Mouse (Mus musculus) lung, embryonic 14.5 days (tissue): Measurements from ENCODE around the gene Asxl2. TPM values are rescaled to one million over a fixed set of nuclear protein-coding genes. Genes with fewer than 3 reads are reported as not detected.

Experiments used
- ATAC-seq: fragments of 200-750 bp; cut with Nextera tagmentation; 2 replicates; pipeline ENCODE4 v1.8.0; 2017; ENCODE audit warnings: mild to moderate bottlenecking, moderate TSS enrichment, moderate library complexity; ENCODE audit not compliant: insufficient read depth
- DNase-seq: peaks from one replicate; pipeline ENCODE4 v3.0.0-alpha.2; 2015
- H3K27ac ChIP-seq: fragments of 300-500 bp; sonication (generic); 2 replicates; pipeline ENCODE4 v1.5.1; 2014; ENCODE audit warnings: low read depth, mild to moderate bottlenecking, moderate library complexity
- H3K27me3 ChIP-seq: fragments of 300-500 bp; sonication (generic); 2 replicates; pipeline ENCODE4 v1.6.1; 2014; ENCODE audit warnings: low read length, control low read depth; ENCODE audit not compliant: insufficient read depth
- H3K36me3 ChIP-seq: fragments of 300-500 bp; sonication (generic); 2 replicates; pipeline ENCODE4 v1.6.1; 2014; ENCODE audit warnings: control low read depth; ENCODE audit not compliant: insufficient read depth
- H3K4me1 ChIP-seq: fragments of 300-500 bp; sonication (generic); 2 replicates; pipeline ENCODE4 v1.6.1; 2014; ENCODE audit warnings: antibody characterized with exemption, control low read depth; ENCODE audit not compliant: insufficient read depth
- H3K4me2 ChIP-seq: fragments of 300-500 bp; sonication (generic); 2 replicates; pipeline ENCODE4 v1.6.1; 2014; ENCODE audit warnings: mild to moderate bottlenecking
- H3K4me3 ChIP-seq: fragments of 300-500 bp; sonication (generic); 2 replicates; pipeline ENCODE4 v1.5.1; 2014; ENCODE audit warnings: low read depth, low read length
- H3K9ac ChIP-seq: fragments of 300-500 bp; sonication (generic); 2 replicates; pipeline ENCODE4 v1.6.1; 2014
- H3K9me3 ChIP-seq: fragments of 300-500 bp; sonication (generic); 2 replicates; pipeline ENCODE4 v1.6.1; 2016; ENCODE audit warnings: low read depth, low read length, control low read depth
- CTCF ChIP-seq: IDR thresholded peaks from 2 replicates; pipeline ENCODE4 v1.5.1; 2016; ENCODE audit warnings: antibody characterized with exemption, low read depth
- WGBS: fragments of 180-500 bp; shearing (Covaris S2); extraction: QIAGEN DNeasy Blood & Tissue Kit; methylation state at CpG from one replicate; pipeline ENCODE4 v1.1.7; 2014; 5-methylcytosine and 5-hydroxymethylcytosine counted together
- polyA plus RNA-seq: library from polyadenylated mRNA; unstranded; fragments of >200 nt; fragmentation: Nextera tagmentation; extraction: Ambion mirVana; gene quantifications from 2 replicates; pipeline ENCODE4 v1.2.1, GENCODE M21; 2014

Gene Asxl2
- polyA plus RNA-seq, 1 experiment from 2014 or later, result 18.7 TPM

DNA sequence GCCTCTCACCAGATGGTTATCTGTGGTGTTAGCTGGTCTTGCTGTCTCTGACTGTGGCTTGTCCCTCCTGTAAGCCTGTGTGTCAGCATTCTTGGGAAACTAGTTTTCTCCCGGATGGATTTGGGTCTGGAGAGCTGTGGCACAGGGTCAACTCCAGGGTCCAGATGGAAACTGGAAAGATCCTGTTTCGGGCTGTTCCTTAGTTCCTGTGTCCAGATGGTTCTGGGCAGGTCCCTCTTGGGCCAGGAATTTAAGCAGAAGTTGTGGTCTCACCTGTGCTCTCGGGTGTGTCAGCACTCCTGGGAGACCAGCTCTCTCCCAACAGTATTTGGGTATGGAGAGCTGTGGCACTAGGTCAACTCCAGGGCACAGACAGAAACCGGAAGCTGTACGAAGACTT is 9.8 kb downstream of the Asxl2 start:
- H3K4me3 ChIP-seq, result no peak overlapping the region
- no peak for DNase-seq
- no peaks in the 10 kb centered on the region for H3K4me1 ChIP-seq
- H3K27ac ChIP-seq, result no peak overlapping the region
- TF ChIP-seq CTCF, result no peak
- no peaks in the 10 kb centered on the region for H3K27me3 ChIP-seq
- no peak for ATAC-seq
- H3K9ac ChIP-seq, result no peak overlapping the region
- H3K9me3 ChIP-seq, result no peaks in the 10 kb centered on the region
- H3K4me2 ChIP-seq, result no peak overlapping the region
- WGBS, result 92% methylated on average over 5 of the region's 5 CpGs
- H3K36me3 ChIP-seq, result peaks cover 9% of the 10 kb centered on the region; the same call in 1 of the 2 replicates

DNA sequence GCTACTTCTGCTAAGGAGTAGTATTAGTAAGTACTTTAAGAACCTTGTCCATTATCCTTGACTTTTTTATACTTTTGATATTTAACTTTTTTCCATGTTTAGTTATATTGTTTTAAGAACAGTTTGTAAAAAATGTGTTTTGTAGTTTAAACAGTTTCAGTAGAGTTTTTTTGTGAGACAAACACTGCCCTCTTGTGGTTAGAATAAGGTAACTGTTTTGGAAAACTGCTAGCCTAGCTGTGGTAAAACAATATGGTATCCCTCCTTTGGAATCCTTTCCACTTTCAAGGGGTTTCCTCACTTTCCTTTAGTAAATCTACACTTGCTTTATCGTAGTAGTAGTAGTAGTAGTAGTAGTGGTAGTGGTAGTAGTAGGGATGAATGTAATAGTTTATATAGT is 11.2 kb downstream of the Asxl2 start:
- 90% methylated on average over 1 of the region's 1 CpGs for WGBS
- H3K9ac ChIP-seq, result no peak overlapping the region
- H3K4me2 ChIP-seq, result no peak overlapping the region
- H3K27ac ChIP-seq, result no peak overlapping the region
- H3K36me3 ChIP-seq, result peaks cover 9% of the 10 kb centered on the region; the same call in 1 of the 2 replicates
- peak; percentile 33 for TF ChIP-seq CTCF
- DNase-seq (peak; percentile 23), ATAC-seq (no peak)
- H3K27me3 ChIP-seq, result no peaks in the 10 kb centered on the region
- H3K4me3 ChIP-seq, result no peak overlapping the region
- no peaks in the 10 kb centered on the region for H3K9me3 ChIP-seq
- H3K4me1 ChIP-seq, result no peaks in the 10 kb centered on the region

DNA sequence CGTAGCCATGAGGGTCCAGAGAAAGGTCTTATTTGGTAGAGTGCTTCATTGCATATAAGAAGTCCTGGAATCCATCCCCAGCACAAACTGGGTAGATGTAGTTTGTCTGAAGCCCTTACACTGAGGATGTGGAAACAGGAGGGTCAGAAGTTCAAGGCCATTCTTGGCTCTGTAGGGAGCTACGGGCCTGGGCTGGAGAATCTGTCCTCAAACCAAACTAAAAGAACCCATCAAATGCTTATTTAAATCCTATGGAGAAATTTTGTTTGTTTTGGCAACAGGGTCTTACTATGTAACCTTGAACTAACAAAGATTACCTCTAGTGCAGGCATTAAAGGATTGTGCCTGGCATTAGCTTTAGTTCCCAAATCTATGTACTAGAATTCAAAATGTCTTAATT is 14.3 kb downstream of the Asxl2 start:
- DNase-seq (no peak), ATAC-seq (no peak)
- TF ChIP-seq CTCF, result no peak
- peaks cover 3% of the 10 kb centered on the region; the same call in 1 of the 2 replicates for H3K36me3 ChIP-seq
- H3K27me3 ChIP-seq, result no peaks in the 10 kb centered on the region
- H3K27ac ChIP-seq, result no peak overlapping the region
- H3K4me2 ChIP-seq, result no peak overlapping the region
- WGBS, result 74% methylated on average over 2 of the region's 2 CpGs
- H3K4me3 ChIP-seq, result no peak overlapping the region
- H3K4me1 ChIP-seq, result no peaks in the 10 kb centered on the region
- no peak overlapping the region for H3K9ac ChIP-seq
- no peaks in the 10 kb centered on the region for H3K9me3 ChIP-seq

DNA sequence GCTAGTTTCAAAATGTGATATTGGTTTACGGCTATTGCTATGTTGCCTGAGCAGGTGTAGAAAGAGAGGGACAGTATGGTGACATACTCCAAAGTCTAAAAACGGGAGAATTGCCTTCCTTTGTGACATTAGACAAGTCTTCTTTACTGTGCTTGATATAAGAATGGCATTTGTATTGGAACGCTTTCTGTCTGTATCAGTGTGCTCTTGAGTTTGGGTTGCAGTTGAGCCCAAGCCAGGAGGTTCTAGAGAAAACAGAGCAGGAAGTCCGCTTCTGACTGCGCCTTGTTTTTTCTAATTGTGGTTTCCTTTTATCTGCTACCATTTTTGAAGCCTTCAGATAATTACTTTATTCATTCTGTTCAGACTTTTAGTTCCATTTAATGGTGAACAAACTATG is 14.7 kb downstream of the Asxl2 start:
- no peak for ATAC-seq
- Histone ChIP-seq H3K4me1 (no peaks in the 10 kb centered on the region), H3K36me3 (peaks cover 3% of the 10 kb centered on the region; the same call in 1 of the 2 replicates), H3K27ac (no peak overlapping the region), H3K9me3 (no peaks in the 10 kb centered on the region), H3K27me3 (no peaks in the 10 kb centered on the region), H3K4me3 (no peak overlapping the region), H3K9ac (no peak overlapping the region), H3K4me2 (no peak overlapping the region)
- DNase-seq, result no peak
- 87% methylated on average over 5 of the region's 5 CpGs for WGBS
- TF ChIP-seq CTCF, result no peak

DNA sequence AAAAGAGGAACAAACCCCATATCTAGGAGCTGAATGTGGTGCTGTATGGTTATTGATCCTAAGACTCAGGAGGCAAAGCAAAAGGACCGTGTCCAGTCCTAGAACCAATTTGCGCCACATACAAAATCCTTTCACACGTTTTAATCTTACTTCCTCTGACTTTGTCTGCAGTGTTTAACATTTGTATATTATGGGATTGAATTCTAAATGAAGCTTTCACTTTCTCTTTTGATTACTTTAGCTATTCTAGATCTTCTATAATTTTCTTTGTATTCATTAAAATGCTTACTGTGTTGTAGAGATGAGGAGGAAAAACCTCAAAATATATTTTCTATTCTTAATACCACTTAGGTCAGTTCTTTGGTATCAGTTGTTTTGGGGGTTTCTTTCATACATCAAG is 26.9 kb downstream of the Asxl2 start:
- H3K27ac ChIP-seq, result no peak overlapping the region
- no peak for TF ChIP-seq CTCF
- H3K4me1 ChIP-seq, result no peaks in the 10 kb centered on the region
- H3K27me3 ChIP-seq, result no peaks in the 10 kb centered on the region
- DNase-seq, result no peak
- no peak overlapping the region for H3K4me2 ChIP-seq
- ATAC-seq, result no peak
- H3K36me3 ChIP-seq, result peaks cover 41% of the 10 kb centered on the region
- 89% methylated on average over 3 of the region's 3 CpGs for WGBS
- no peaks in the 10 kb centered on the region for H3K9me3 ChIP-seq
- H3K9ac ChIP-seq, result no peak overlapping the region
- no peak overlapping the region for H3K4me3 ChIP-seq

DNA sequence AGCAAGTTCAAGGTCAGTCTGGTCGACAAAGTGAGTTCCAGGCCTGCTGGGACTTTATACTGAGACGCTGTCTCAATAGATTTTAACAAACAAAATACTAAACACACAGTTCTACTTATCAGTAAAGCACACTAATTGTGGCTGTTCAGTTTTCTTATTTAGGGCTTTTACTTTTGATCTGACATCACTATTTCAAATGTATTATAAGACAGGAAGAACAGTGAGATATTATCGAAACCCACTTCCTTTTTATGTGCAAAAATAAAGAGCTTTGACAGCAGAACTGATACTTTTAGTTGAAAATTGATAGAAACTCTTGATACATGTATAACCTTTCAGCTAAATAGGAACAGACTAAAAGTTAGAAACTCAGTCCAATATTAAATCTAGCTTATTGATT is 36.4 kb downstream of the Asxl2 start:
- no peaks in the 10 kb centered on the region for H3K9me3 ChIP-seq
- TF ChIP-seq CTCF, result no peak
- no peak overlapping the region for H3K27ac ChIP-seq
- no peak overlapping the region for H3K4me2 ChIP-seq
- H3K27me3 ChIP-seq, result no peaks in the 10 kb centered on the region
- no peak overlapping the region for H3K9ac ChIP-seq
- no peak overlapping the region for H3K4me3 ChIP-seq
- 84% methylated on average over 3 of the region's 3 CpGs for WGBS
- no peak for ATAC-seq
- H3K36me3 ChIP-seq, result peaks cover 37% of the 10 kb centered on the region
- DNase-seq, result no peak
- no peaks in the 10 kb centered on the region for H3K4me1 ChIP-seq

DNA sequence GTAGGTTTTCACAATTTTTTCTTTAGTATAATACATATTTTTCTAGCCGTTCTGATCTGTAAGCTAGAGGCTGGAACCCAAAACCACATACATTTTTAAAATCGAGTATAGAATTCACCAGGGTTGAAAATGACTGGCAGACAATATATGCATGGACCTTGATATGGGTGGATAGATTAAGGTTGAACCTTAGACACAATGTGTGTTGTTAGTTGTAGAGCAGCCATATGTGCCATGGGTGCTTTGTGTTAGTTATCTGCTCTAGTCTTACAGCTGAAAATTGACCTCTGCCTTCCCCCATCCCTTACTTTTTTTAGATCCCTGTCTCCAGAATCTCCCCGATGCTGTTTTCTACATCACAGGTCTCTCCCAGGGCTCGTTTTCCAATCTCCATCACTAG is 73.0 kb downstream of the Asxl2 start:
- H3K9me3 ChIP-seq, result no peaks in the 10 kb centered on the region
- TF ChIP-seq CTCF, result no peak
- peaks cover 62% of the 10 kb centered on the region for H3K36me3 ChIP-seq

DNA sequence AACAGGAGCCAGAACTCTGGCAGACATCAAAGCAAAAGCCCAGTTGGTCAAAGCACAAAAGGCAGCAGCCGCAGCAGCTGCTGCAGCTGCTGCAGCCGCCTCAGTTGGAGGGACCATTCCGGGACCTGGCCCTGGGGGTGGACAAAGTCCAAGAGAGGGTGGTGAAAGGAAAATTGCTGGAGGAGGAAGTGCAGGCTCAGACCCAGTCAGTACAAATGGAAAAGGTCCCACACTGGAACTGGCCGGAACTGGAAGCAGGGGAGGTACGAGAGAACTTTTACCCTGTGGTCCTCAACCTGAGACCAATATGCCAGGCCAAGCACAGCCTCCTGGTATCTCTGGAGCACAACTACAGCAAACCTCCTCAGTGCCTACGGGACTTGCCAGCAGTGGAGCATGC is 73.4 kb downstream of the Asxl2 start:
- ATAC-seq (no peak), DNase-seq (no peak)
- H3K36me3 ChIP-seq, result peaks cover 57% of the 10 kb centered on the region
- H3K27ac ChIP-seq, result no peak overlapping the region
- H3K4me1 ChIP-seq, result no peaks in the 10 kb centered on the region
- no peak for TF ChIP-seq CTCF
- H3K9me3 ChIP-seq, result no peaks in the 10 kb centered on the region
- 90% methylated on average over 6 of the region's 6 CpGs for WGBS
- no peak overlapping the region for H3K4me3 ChIP-seq
- no peaks in the 10 kb centered on the region for H3K27me3 ChIP-seq
- H3K4me2 ChIP-seq, result no peak overlapping the region
- H3K9ac ChIP-seq, result no peak overlapping the region

More for the DNA sequence above, 73.0 kb downstream of the Asxl2 start:
- no peaks in the 10 kb centered on the region for H3K27me3 ChIP-seq
- H3K4me2 ChIP-seq, result no peak overlapping the region
- no peak overlapping the region for H3K9ac ChIP-seq
- no peaks in the 10 kb centered on the region for H3K4me1 ChIP-seq
- WGBS, result 88% methylated on average over 4 of the region's 4 CpGs
- no peak overlapping the region for H3K4me3 ChIP-seq
- ATAC-seq (no peak), DNase-seq (no peak)
- H3K27ac ChIP-seq, result no peak overlapping the region
